Mouse (Mus musculus) E14TG2a.4 (cell line): Measurements from ENCODE around the gene Arl15.

Experiments used
- CTCF ChIP-seq: conservative IDR thresholded peaks from 2 replicates; pipeline ENCODE4 v1.5.1; 2014; ENCODE audit warnings: low read length
- NANOG ChIP-seq: IDR thresholded peaks from 2 replicates; pipeline ENCODE4 v1.6.1; 2014; ENCODE audit warnings: borderline replicate concordance, low read length, mixed read lengths
- POU5F1 ChIP-seq: IDR thresholded peaks from 2 replicates; pipeline ENCODE4 v1.6.1; 2014; ENCODE audit warnings: low read length, borderline replicate concordance

- TF ChIP-seq CTCF, result peak; percentile 88
- no peak for TF ChIP-seq NANOG
- TF ChIP-seq POU5F1, result no peak
These were observed 70.6 kb downstream of the Arl15 start for GRCm38 (mm10) chr13:113864893-113865292.
